Mouse (Mus musculus): ENCODE data around the gene Olfr91.

Olfr91 gene

GRCm38 (mm10) chr17:37062101-37062641, 35.9 kb downstream of the Olfr91 start:
- intact Hi-C loops (cut with DNase I) = no loop called here

DNA sequence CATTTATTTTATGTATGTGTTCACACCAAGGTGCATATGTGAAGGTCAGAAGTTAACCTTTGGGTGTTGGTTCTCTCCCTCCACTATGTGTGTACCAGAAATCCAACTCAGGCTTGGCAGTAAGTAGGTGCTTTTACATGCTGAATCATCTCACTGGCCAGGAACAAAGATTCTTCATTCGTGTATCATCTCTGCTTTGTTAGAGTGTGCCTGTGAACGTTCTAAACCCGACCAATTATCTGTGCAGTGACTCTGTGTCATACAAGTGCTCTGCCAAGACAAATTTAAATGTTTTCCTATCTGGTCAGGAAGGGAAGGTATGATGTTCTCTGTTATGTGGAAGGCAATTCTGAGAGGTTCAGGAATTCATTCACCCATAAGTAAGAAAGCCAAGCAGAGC, 36.6 kb downstream of the Olfr91 start:
- intact Hi-C loops (cut with DNase I) = no loop called here

DNA sequence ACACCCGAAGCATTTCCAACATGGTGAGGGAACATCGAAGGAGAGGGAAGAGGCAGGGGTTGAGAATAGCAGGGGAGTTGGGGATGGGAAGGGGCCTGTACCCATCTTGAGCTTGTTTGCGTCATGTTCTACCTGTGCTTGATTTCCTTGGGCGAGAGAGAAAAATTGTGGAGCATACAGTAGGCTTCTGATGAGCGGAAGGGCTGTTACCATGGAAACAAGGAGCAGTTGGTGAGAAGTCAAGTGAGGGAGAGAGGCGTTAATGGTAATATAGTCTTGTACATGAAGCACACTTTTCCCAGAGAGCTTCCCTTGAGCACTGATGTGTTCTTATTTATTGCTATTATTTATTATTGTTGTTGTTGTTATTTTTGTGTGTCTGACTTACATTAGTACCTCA, 41.1 kb downstream of the Olfr91 start:
- intact Hi-C loops (cut with DNase I) = no loop called here

DNA sequence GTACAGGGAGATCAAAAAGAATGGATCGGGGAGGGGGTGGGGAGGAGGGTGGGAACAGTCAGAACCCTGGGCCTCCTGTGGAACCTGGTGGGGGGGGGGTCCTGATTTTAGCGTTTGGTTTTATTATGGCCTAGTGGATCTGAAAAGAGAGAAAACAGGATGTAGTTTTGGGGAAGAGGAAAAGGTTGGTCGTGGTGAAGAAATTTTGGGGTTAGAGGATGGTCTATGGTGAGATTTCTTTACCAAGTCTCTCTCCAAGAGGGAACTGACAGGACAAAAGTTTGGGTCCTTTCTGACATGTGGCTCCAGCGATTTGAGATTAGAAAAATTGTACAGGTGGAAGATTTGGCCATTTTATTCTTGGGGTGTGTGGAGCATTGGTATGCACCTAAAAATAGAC, 46.3 kb downstream of the Olfr91 start:
- intact Hi-C loops (cut with DNase I) = no loop called here

DNA sequence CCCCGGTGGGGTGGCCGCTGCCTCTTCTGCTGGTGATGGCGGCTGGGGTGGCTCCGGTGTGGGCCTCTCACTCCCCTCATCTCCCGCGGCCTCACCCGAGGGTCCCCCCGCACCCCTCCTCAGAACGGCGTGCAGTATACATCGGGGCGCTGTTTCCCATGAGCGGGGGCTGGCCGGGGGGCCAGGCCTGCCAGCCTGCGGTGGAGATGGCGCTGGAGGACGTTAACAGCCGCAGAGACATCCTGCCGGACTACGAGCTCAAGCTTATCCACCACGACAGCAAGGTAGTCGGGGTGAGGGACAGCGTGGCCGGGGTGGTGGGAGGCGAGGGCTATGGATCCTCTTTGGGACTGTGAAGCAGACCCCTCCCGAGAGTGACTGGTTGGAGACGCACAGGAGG, 47.2 kb downstream of the Olfr91 start:
- intact Hi-C loops (cut with DNase I) = no loop called here

- intact Hi-C loops (cut with DNase I) = no loop called here
These were observed 47.7 kb downstream of the Olfr91 start for GRCm38 (mm10) chr17:37050399-37050798.

GRCm38 (mm10) chr17:37049570-37050310, 48.3 kb downstream of the Olfr91 start:
- intact Hi-C loops (cut with DNase I) = loop anchor here (5.0 kb wide), 3 partner anchors 52 to 157 kb away; partner anchors contain the start of gene Trim40

GRCm38 (mm10) chr17:37048383-37048782, 49.7 kb downstream of the Olfr91 start:
- intact Hi-C loops (cut with DNase I) = loop anchor here (5.0 kb wide), 3 partner anchors 51 to 156 kb away; partner anchors contain the start of gene Trim40

DNA sequence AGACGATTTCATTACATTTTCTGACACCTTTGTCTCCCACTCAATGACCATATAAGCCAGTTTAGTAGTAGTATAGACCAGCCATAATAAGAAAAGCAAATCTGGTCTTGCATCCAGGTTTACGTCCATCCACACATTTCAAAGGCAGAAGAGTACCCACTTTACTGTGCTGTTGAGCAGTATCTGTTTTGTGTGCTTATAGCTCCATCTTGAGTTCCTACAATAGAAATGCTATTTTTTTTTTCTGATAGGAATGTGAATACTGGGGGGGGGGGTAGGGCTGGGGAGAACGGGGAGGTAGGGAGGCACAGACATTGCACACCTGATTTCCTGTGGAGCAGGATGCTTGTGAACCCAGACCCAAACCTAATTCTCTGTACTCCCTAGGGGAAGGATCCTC, 50.1 kb downstream of the Olfr91 start:
- intact Hi-C loops (cut with DNase I) = loop anchor here (5.0 kb wide), 3 partner anchors 51 to 156 kb away; partner anchors contain the start of gene Trim40

GRCm38 (mm10) chr17:37047332-37047976, 50.6 kb downstream of the Olfr91 start:
- intact Hi-C loops (cut with DNase I) = loop anchor here (5.0 kb wide), 3 partner anchors 50 to 155 kb away; partner anchors contain the start of gene Trim40

DNA sequence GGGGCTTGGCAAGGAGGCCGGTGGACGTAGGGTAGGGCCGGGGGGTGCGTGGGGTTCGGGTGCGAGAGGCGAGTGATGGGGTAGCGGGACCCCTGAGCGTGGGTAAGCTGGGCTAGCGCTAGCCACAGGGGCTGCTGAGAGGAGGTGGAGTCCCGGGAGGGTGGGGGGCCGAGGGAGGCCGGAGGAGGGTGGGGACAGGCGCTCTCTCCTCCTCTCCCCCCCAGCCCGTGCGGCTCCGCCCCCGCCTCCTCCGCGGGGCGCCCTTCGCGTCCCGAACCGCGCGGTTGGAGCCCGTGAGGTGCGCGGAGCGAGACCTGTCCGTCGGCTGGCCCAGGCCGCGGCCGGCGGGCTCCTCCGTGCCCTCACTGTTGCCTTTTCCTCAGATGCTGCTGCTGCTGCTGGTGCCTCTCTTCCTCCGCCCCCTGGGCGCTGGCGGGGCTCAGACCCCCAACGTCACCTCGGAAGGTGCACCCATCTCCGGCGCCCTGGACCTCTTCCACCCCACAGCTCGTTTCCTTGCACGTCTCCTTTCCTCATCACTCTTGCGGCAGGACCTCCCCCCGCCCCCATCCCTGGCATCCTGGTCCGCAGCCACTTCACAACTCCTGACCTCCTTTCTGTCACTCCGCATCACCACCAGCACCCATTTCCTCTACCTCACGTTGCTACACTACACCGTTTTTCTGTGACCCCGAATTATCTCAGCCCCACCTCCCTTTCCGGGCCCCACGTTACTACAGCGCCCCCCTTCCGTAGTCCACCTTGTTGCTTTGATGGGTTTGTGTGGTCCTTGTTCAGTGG, 51.6 kb downstream of the Olfr91 start:
- intact Hi-C loops (cut with DNase I) = loop anchor here (5.0 kb wide), 3 partner anchors 49 to 154 kb away; partner anchors contain the start of gene Trim40

DNA sequence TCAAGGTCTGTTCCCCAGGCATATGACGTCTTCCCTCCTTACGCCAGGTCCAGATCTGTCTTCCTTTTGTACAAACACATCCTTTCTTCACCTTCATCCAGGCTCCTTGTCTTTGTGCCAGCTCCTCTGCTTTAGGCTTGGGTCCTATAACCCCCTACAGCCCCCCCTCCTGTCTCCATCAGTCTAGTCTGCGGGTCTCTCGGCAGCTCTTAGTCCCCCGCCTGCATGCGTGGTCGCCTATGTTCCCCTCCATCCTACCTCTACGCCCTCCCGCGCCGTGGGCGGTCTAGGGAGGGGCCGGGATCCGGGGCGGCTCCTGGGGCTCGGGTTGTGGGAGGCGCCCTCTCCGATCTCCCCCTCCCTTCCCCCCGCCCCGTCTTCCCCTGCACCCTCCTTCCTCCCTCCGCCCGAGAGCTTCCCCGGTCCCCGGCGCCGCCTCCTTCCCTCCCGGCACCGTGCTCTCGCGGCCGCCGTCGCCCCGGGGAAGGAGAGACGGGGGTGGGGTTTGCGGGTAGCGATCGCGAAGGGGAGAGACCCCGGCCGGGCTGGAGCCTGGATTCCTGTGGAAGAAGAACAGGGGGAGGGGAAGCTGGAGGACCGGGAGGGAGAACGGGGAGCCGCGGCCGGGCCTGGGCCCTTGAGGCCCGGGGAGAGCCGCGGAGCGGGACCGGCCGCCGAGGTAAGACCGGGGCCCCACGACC, 52.3 kb downstream of the Olfr91 start, which contains the start of gene Gabbr1:
TSS of gene Gabbr1 (plus strand) at position 356 of the 701 bp plus-strand sequence.
- intact Hi-C loops (cut with DNase I) = loop anchor here (5.0 kb wide), 3 partner anchors 48 to 153 kb away; partner anchors contain the start of gene Trim40

DNA sequence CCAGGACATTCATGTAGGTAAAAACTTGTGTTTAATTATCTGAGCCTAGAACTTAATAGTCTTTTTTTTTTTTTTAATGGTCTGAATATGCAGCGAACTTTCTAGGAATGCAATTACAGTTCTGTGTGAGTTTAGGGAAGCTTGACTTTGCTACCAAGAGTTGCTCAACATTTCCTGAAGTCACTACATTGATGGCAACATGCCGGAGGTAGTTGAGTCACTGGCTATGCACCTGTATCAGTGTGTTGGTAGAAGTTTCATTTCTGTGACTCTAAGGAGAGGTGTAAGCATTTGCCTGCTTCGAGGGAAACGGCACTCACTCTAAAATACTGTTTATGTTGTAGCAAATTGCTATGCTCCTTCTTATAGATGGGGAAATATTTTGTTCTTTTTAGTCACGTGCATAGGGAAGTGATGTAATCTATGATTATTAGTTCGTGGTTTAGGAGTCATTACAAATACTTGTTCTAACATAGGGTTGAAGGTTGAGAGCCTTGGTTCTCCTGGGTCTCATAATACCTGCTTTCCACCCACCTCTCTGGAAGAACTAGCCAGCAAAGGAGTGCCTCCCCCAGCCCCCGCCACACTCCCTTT, 53.3 kb downstream of the Olfr91 start:
- intact Hi-C loops (cut with DNase I) = loop anchor here (5.0 kb wide), 4 partner anchors 37 to 152 kb away; partner anchors contain the start of gene Trim40
